Mouse (Mus musculus) frontal cortex, adult (tissue): ENCODE measurements at regions not wholly inside any gene's neighbourhood (a gene's known extent, or its start where the extent isn't known, plus 50 kb on each side); places are given as distances from the start of the nearest gene placed in this dataset.

ENCODE experiments used
- ATAC-seq: cut with Nextera tagmentation; 2 replicates; pipeline ENCODE4 v1.9.2; 2017; ENCODE audit warnings: mild to moderate bottlenecking, moderate library complexity, mixed read lengths; ENCODE audit not compliant: low TSS enrichment

GRCm38 (mm10) chr14:72783248-72783647 is 73.4 kb upstream of the Fndc3a start:
- peak; percentile 99 for ATAC-seq

GRCm38 (mm10) chr14:72779446-72779845 is 69.6 kb upstream of the Fndc3a start:
- no peak for ATAC-seq

- ATAC-seq = no peak
Observed at GRCm38 (mm10) chr14:72778756-72779155, 69.0 kb upstream of the Fndc3a start.

GRCm38 (mm10) chr14:72777927-72778560 is 68.2 kb upstream of the Fndc3a start:
- no peak for ATAC-seq

- no peak; the same call in 1 of the 2 replicates for ATAC-seq
Observed at GRCm38 (mm10) chr14:72770237-72770636, 60.4 kb upstream of the Fndc3a start.

GRCm38 (mm10) chr14:72760123-72760522 is 50.3 kb upstream of the Fndc3a start:
- ATAC-seq = no peak
